Mouse (Mus musculus): ENCODE results near the gene Tmem164. TPM values are rescaled to one million over a fixed set of nuclear protein-coding genes. Genes with fewer than 3 reads are reported as not detected.

The Tmem164 gene
- polyA plus RNA-seq, 1 experiment from 2014 or later = 42.9 TPM

DNA sequence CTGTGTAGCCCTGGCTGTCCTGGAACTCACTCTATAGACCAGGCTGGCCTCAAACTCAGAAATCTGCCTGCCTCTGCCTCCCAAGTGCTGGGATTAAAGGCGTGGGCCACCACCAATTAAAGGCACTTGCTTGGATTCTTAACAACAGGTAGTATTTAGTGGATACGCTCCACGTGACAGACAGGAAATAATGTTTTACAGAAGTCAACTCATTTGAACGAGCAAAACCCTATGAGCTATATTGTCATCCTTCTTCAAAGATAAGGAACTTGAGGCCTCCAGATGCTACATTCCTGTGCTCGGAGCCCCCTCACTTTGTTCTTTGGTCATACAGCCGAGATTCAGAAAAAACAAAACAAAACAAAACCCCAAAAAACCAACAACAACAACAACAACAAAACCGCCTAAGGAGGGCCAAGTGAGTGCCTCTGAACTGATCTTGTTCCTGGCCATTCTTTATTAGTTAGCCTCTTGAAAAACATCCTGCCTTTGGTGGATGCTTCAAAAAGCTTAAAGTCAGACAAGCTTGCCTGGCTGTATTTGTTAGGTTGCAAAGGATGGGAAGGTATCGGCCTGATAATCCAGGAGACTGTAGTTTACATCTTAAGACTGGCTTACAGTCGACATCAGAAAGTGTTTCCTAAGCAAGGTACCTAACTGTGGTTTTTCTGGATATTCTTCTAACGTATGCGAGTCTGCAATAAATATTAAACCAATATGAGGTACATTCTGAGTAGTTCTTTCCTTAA is 1.5 kb upstream of the Tmem164 start:
- DNase-seq (ENCODE audit: low spot score) = no peak
- no peaks in the 10 kb centered on the region for H3K9me3 ChIP-seq
- H3K27ac ChIP-seq = peak overlapping the region; percentile 94
- H3K4me3 ChIP-seq = peak overlapping the region; percentile 65
- H3K36me3 ChIP-seq = no peaks in the 10 kb centered on the region
- peaks cover 35% of the 10 kb centered on the region for H3K4me1 ChIP-seq (replicated peaks)
- 45% methylated on average over 11 of the region's 11 CpGs for WGBS
- peaks cover 64% of the 10 kb centered on the region for H3K27me3 ChIP-seq (ENCODE audit: insufficient read depth, poor library complexity, severe bottlenecking)

DNA sequence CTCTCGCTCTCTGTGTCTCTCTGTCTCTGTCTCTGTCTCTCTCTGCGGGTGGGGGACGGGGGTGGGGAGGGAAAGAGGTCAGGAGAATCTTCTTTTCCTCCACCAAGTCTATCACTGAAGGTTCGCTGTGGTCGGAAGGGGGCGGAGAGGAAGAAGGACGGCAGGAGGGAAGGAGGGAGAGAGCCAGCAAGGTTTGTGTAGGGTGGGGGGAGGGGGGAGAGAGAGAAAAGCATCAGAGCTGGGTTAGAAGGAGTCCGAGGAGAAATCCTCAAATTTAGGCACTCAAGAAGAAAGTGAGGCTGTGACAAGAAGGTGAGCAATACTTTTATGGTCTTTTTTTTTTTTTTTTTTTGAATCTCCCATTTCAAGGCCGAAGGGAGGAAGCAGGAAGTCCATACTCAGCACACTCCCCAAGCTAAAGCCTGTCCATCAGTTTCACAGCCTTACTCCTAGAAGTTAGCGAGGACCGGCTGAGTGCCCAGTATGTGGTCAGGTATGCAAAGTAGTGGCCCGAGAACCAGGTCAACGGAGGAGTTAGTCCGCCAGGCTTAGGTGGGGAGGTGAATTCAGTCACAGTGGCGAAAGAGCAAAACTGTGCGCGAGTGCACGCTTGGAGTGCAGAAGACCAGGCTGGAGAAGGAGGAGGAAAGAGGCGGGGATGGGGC is 683 bp upstream of the Tmem164 start:
- H3K27me3 ChIP-seq (ENCODE audit: insufficient read depth, poor library complexity, severe bottlenecking) = peaks cover 62% of the 10 kb centered on the region
- peak overlapping the region; percentile 94 for H3K27ac ChIP-seq
- H3K36me3 ChIP-seq = no peaks in the 10 kb centered on the region
- peak; percentile 25 for DNase-seq (ENCODE audit: low spot score)
- WGBS = 14% methylated on average over 19 of the region's 19 CpGs
- H3K4me1 ChIP-seq (replicated peaks) = peaks cover 43% of the 10 kb centered on the region
- H3K4me3 ChIP-seq = peak overlapping the region; percentile 65
- H3K9me3 ChIP-seq = no peaks in the 10 kb centered on the region

DNA sequence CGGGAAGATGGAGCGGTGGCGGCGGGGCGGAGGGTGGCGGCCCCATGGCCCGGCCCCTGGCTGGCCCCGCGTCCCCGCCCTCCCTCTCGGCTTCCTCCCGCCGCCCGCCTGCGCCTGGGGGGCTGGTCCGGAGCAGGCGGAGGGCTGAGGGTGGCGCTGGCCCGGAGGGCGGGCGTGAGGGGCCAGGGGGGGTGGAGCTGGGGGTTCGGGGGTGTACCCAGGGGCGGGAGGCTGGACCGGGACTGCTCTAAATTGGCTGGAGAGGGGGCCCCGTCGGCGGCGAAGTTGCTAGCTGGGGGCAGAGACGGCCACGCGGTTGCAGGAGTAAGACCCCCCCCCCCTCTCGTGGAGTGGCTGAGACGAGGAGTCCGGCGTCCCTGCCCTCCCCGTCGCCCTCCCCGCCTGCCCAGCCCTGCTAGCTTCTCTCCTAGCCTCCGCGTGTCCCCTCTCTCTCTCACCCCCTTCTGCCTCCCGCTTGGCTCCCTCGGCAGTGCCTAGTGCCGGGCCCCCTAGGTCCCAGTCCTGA is 473 bp downstream of the Tmem164 start:
- H3K27ac ChIP-seq = peak overlapping the region; percentile 94
- no peaks in the 10 kb centered on the region for H3K9me3 ChIP-seq
- peak; percentile 55 for DNase-seq (ENCODE audit: low spot score)
- H3K27me3 ChIP-seq (ENCODE audit: insufficient read depth, poor library complexity, severe bottlenecking) = peaks cover 61% of the 10 kb centered on the region
- H3K4me3 ChIP-seq = peak overlapping the region; percentile 65
- 19% methylated on average over 22 of the region's 43 CpGs for WGBS
- H3K36me3 ChIP-seq = no peaks in the 10 kb centered on the region
- H3K4me1 ChIP-seq (replicated peaks) = peaks cover 52% of the 10 kb centered on the region

DNA sequence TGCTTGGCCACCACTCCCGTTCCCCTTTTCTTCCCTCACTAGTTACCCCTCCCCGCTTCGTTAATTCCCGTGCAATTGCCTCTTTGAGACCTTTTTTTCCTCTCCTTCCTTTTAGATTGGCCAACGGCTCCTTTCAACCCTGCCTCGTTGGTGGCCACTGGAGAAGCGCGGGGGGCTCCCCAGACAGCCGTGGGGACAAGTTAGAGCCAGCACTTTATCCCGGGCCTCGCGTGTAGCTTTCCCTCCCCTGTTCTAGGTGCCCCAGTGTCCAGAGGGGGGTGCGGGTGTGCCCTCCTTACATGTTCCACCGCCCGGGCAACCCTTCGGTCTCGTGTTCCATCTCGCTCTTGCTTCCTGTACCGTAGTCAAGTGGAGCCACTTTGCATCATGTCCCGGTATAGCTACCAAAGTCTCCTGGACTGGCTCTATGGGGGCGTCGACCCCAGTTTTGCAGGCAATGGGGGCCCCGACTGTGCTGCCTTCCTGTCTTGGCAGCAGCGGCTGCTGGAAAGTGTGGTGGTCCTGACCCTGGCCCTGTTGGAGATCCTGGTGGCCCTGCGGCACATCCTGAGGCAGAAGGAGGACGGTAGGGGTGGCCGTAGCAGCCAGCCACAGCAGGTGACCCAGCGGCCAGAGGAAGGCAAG is 1.1 kb downstream of the Tmem164 start:
- H3K9me3 ChIP-seq = no peaks in the 10 kb centered on the region
- no peak for DNase-seq (ENCODE audit: low spot score)
- H3K27me3 ChIP-seq (ENCODE audit: insufficient read depth, poor library complexity, severe bottlenecking) = peaks cover 61% of the 10 kb centered on the region
- peak overlapping the region; percentile 65 for H3K4me3 ChIP-seq
- no peaks in the 10 kb centered on the region for H3K36me3 ChIP-seq
- H3K27ac ChIP-seq = peak overlapping the region; percentile 94
- 22% methylated on average over 28 of the region's 28 CpGs for WGBS
- peaks cover 57% of the 10 kb centered on the region for H3K4me1 ChIP-seq (replicated peaks)

DNA sequence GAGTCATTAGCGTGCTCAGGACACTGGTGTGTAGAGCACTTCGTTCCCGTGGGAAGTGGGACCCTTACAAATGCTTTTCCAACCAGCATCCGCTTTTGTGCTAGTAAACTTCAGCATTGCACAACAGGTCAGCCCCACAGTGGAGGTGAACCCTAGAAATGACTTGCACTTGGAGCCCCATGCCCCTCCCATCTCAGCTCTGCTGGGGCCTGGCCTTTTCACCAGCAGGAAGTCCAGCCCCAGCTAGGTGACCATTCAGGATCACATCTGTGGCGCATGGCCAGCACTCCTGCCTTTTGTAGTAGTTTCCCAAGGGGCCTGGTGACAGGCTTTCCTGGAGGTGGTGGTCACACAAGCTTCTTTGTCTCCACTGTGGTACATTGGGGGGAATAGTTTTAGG is 1.8 kb downstream of the Tmem164 start:
- H3K27me3 ChIP-seq (ENCODE audit: insufficient read depth, poor library complexity, severe bottlenecking) = peaks cover 61% of the 10 kb centered on the region
- WGBS = 36% methylated on average over 5 of the region's 5 CpGs
- no peak for DNase-seq (ENCODE audit: low spot score)
- peak overlapping the region; percentile 65 for H3K4me3 ChIP-seq
- H3K9me3 ChIP-seq = no peaks in the 10 kb centered on the region
- peaks cover 59% of the 10 kb centered on the region for H3K4me1 ChIP-seq (replicated peaks)
- no peaks in the 10 kb centered on the region for H3K36me3 ChIP-seq
- H3K27ac ChIP-seq = 0 out of 2 replicates have a peak overlapping the region, but pooled peaks have one; percentile 94

DNA sequence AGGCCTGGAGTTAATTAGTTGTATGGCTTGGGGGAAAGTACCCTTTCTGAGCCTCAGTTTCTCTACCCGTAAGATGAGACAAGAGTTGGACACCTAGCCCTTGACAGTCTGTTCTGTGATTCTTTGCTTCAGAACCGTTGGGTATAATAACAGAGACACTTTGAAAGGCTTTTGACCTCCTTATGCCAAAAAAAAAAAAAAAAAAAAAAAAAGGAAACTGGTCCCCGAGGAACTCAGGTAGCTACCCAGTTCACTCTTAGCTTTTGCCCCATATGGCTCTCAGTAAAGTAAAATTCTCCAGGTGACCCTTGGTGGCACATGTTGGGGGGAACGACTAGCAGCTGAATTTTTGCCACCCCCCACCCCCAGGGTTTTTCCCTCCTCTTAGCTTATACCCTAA is 3.5 kb downstream of the Tmem164 start:
- H3K27me3 ChIP-seq (ENCODE audit: insufficient read depth, poor library complexity, severe bottlenecking) = peaks cover 55% of the 10 kb centered on the region
- no peak for DNase-seq (ENCODE audit: low spot score)
- no peak overlapping the region; the same call in 1 of the 2 replicates for H3K4me3 ChIP-seq
- H3K9me3 ChIP-seq = no peaks in the 10 kb centered on the region
- H3K27ac ChIP-seq = no peak overlapping the region
- H3K4me1 ChIP-seq (replicated peaks) = peaks cover 56% of the 10 kb centered on the region
- 24% methylated on average over 4 of the region's 4 CpGs for WGBS
- no peaks in the 10 kb centered on the region for H3K36me3 ChIP-seq

DNA sequence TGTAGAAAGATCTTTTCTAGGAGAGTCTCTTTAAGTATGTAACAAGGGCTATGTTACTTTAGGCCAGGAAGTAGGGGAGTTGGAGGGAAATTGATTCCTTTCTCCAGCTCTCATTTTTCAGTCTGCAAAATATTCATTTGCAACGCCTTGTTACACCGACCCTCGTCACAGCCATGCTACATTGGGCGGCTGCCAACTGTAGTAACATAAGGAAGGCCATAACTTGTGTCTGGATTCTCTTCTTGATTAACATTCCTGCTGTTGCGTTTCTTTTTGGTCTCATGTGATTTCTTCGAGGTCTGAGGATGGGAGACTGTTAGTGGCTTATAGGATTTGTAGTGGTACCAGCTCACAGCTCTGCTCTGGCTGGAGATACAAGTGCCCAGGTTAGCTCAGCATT is 4.5 kb downstream of the Tmem164 start:
- WGBS = 73% methylated on average over 6 of the region's 6 CpGs
- Histone ChIP-seq H3K36me3 (no peaks in the 10 kb centered on the region), H3K4me3 (no peak overlapping the region), H3K4me1 (replicated peaks) (peaks cover 49% of the 10 kb centered on the region), H3K27ac (no peak overlapping the region), H3K9me3 (no peaks in the 10 kb centered on the region), H3K27me3 (ENCODE audit: insufficient read depth, poor library complexity, severe bottlenecking) (peaks cover 46% of the 10 kb centered on the region)
- no peak for DNase-seq (ENCODE audit: low spot score)

DNA sequence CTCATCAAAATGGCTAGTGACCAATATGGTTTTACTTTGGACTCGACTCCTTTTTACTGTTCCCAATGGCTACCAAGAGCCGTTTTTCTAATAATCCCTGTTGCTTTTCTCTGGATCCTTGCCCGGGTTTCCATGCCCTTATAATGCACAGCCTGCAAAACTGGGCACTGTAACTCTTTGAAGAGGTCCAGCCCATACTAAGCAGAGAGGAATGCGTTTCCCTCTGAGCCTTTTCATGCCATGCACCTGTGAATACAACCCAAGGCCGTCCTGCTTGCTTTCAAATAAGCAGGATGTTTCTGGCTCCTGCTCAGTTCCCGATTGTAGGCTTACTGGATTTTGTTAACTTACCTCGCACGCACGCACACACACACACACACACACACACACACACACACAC is 7.3 kb downstream of the Tmem164 start:
- no peak overlapping the region for H3K4me3 ChIP-seq
- WGBS = 84% methylated on average over 9 of the region's 9 CpGs
- H3K9me3 ChIP-seq = no peaks in the 10 kb centered on the region
- H3K36me3 ChIP-seq = no peaks in the 10 kb centered on the region
- H3K27me3 ChIP-seq (ENCODE audit: insufficient read depth, poor library complexity, severe bottlenecking) = peaks cover 24% of the 10 kb centered on the region
- no peak overlapping the region for H3K27ac ChIP-seq
- peaks cover 36% of the 10 kb centered on the region for H3K4me1 ChIP-seq (replicated peaks)
- no peak for DNase-seq (ENCODE audit: low spot score)

DNA sequence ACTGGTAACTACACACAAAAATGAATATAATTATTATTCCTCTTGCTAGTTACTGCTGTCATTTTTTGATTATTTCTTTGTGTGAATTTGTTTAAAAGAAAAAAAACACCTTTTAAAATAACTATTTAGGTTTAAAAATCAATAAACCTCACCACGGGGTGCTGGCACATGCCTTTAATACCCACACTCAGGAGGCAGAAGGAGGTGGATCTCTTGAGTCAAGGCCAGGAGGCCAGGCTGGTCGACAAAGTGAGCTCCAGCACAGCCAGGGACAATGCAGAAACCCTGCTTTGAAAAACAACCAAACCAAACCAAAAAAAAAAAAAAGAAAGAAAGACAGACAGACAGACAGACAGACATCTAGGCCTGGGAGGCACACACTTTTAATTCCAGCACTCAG is 12.1 kb downstream of the Tmem164 start:
- DNase-seq (ENCODE audit: low spot score) = no peak
- Histone ChIP-seq H3K36me3 (peaks cover 10% of the 10 kb centered on the region; the same call in 1 of the 2 replicates), H3K4me3 (no peak overlapping the region), H3K9me3 (no peaks in the 10 kb centered on the region), H3K27me3 (ENCODE audit: insufficient read depth, poor library complexity, severe bottlenecking) (peaks cover 38% of the 10 kb centered on the region), H3K27ac (no peak overlapping the region), H3K4me1 (replicated peaks) (no peaks in the 10 kb centered on the region)
- 55% methylated on average over 2 of the region's 2 CpGs for WGBS

DNA sequence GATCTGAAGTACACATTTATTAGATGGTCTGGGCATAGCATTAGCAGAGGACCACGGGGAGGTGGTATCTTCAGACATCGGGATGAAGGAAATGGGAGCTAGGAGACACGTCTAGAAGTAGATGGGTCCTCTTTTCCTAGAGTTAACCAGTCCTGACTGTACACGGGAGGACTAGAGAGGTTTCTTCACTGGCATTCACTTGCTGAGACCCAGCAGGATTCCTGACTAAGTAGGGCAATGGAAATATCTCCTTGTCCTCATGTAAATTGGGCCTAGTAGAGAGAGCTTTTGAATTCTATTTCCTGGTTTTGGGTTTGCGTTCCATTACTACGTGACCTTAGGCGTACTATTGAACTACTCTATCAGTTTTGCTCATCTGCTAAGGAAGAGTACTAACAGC is 13.1 kb downstream of the Tmem164 start:
- WGBS = 93% methylated on average over 7 of the region's 7 CpGs
- H3K27me3 ChIP-seq (ENCODE audit: insufficient read depth, poor library complexity, severe bottlenecking) = peaks cover 48% of the 10 kb centered on the region
- H3K36me3 ChIP-seq = peaks cover 10% of the 10 kb centered on the region; the same call in 1 of the 2 replicates

DNA sequence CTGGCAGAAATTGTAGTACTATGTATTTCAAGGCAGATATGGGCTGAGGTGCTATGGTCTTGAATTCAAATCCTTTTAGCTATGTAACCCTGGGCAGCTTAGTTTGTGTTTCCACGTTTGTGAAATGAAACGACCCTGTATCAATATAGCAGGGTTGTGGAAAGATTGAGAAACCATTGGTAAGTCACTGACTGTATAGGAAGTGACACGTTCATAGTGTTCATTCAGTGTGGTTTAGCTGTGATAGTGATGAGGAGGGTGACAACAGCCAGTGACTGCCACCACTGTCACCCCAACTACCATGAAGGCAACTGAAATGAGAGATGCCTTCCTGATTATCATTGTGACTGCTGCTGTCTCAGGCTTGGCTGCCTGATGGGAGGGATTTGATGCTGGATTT is 13.7 kb downstream of the Tmem164 start:
- no peaks in the 10 kb centered on the region for H3K4me1 ChIP-seq (replicated peaks)
- H3K27me3 ChIP-seq (ENCODE audit: insufficient read depth, poor library complexity, severe bottlenecking) = peaks cover 53% of the 10 kb centered on the region
- H3K4me3 ChIP-seq = no peak overlapping the region
- H3K9me3 ChIP-seq = no peaks in the 10 kb centered on the region
- DNase-seq (ENCODE audit: low spot score) = no peak
- peaks cover 10% of the 10 kb centered on the region; the same call in 1 of the 2 replicates for H3K36me3 ChIP-seq
- no peak overlapping the region for H3K27ac ChIP-seq
- 92% methylated on average over 3 of the region's 3 CpGs for WGBS

More for the DNA sequence above, 13.1 kb downstream of the Tmem164 start:
- Histone ChIP-seq H3K27ac (no peak overlapping the region), H3K4me1 (replicated peaks) (no peaks in the 10 kb centered on the region), H3K9me3 (no peaks in the 10 kb centered on the region), H3K4me3 (no peak overlapping the region)
- DNase-seq (ENCODE audit: low spot score) = no peak

DNA sequence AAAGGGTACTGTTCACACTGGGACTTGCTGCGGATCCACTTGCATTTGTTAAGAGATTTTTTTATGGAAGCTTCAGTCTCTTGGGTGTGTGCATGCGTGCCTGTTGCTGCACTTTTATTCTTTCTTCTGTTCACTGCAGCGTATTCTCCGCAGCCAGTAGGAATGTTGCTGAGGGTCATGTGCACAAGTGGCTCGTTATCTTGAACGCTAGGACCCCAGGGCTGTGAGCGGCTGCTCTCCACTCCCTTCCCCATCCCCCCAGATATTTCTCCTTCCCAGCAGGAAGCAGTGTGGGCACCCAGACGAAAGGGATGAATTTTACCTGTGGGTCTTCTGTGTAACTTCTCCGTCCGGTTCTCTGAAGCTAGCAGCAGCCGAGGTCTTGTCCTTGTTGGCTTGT is 15.6 kb downstream of the Tmem164 start:
- Histone ChIP-seq H3K4me1 (replicated peaks) (no peaks in the 10 kb centered on the region), H3K4me3 (no peak overlapping the region), H3K27me3 (ENCODE audit: insufficient read depth, poor library complexity, severe bottlenecking) (peaks cover 57% of the 10 kb centered on the region), H3K27ac (no peak overlapping the region), H3K36me3 (peaks cover 10% of the 10 kb centered on the region; the same call in 1 of the 2 replicates), H3K9me3 (no peaks in the 10 kb centered on the region)
- DNase-seq (ENCODE audit: low spot score) = no peak
- 87% methylated on average over 11 of the region's 11 CpGs for WGBS

Measured in hindbrain, embryonic 10.5 days (tissue).